Mouse (Mus musculus): ENCODE data around the gene Ldb1. TPM values are rescaled to one million over a fixed set of nuclear protein-coding genes. Genes with fewer than 3 reads are reported as not detected.

Gene Ldb1
- polyA plus RNA-seq, 1 experiment from 2014 or later, result 73.9 TPM

DNA sequence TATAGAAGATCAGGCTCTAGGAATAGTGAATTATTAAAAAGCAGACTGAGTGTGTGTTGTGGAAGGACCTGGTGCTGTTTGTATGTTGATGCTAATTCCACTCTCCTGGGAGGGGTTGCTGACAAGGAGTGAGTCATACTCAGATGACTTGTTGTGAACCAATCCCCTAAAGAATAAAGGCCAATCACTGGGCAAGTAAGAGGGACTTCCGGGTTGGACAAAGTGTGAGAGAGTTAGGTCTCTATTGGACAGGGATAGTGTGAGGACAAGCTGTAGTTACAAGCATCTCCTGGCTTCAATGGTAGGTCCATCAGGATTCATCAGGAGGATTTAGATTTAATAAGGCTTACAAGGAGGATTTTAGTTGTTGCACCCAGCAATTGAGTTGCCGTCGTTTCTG lies 56.8 kb downstream of the Ldb1 start:
- no peak overlapping the region for H3K4me2 ChIP-seq
- no peak overlapping the region for H3K4me3 ChIP-seq (replicated peaks)
- H3K9ac ChIP-seq, result no peak overlapping the region
- H3K9me3 ChIP-seq, result no peaks in the 10 kb centered on the region
- H3K27ac ChIP-seq, result no peak overlapping the region
- H3K36me3 ChIP-seq, result no peaks in the 10 kb centered on the region
- 98% methylated on average over 3 of the region's 3 CpGs for WGBS
- H3K27me3 ChIP-seq (replicated peaks), result no peaks in the 10 kb centered on the region
- ATAC-seq (ENCODE audit: insufficient read depth, low FRiP score, low read depth), result no peak
- H3K4me1 ChIP-seq, result no peaks in the 10 kb centered on the region

- H3K9ac ChIP-seq, result no peak overlapping the region
- H3K9me3 ChIP-seq, result no peaks in the 10 kb centered on the region
- H3K27me3 ChIP-seq (replicated peaks), result no peaks in the 10 kb centered on the region
- no peak overlapping the region for H3K4me2 ChIP-seq
- no peak for ATAC-seq (ENCODE audit: insufficient read depth, low FRiP score, low read depth)
- no peak overlapping the region for H3K4me3 ChIP-seq (replicated peaks)
- no peak overlapping the region for H3K27ac ChIP-seq
- no peaks in the 10 kb centered on the region for H3K36me3 ChIP-seq
- H3K4me1 ChIP-seq, result no peaks in the 10 kb centered on the region
Measured at GRCm38 (mm10) chr19:45984379-45984778, 60.6 kb downstream of the Ldb1 start.

Other genes with a start within 250 kb of the Ldb1 start
- 1.6 and 2.8 TPM in 2 replicates for gene Kcnip2, start 229.2 kb downstream of the Ldb1 start, polyA plus RNA-seq (2015; fragmentation: Nextera tagmentation; extraction: Ambion mirVana)
- 13.1 and 17.3 TPM in 2 replicates for gene Armh3, start 46.7 kb downstream of the Ldb1 start, polyA plus RNA-seq (2015; fragmentation: Nextera tagmentation; extraction: Ambion mirVana)
- 8.1 TPM in 2 replicates for gene Hps6, start 41.7 kb downstream of the Ldb1 start, polyA plus RNA-seq (2015; fragmentation: Nextera tagmentation; extraction: Ambion mirVana)
- gene Pprc1, start 328 bp downstream of the Ldb1 start, polyA plus RNA-seq (2015; fragmentation: Nextera tagmentation; extraction: Ambion mirVana), result 32.7 and 37.5 TPM in 2 replicates
- 79.3 and 89.8 TPM in 2 replicates for gene Nolc1, start 30.6 kb upstream of the Ldb1 start, polyA plus RNA-seq (2015; fragmentation: Nextera tagmentation; extraction: Ambion mirVana)
- not detected in 2 replicates for gene Elovl3, start 86.7 kb upstream of the Ldb1 start, polyA plus RNA-seq (2015; fragmentation: Nextera tagmentation; extraction: Ambion mirVana)
- 0.15 TPM in 1 of 2 replicates, not detected in the other for gene Pitx3, start 103.1 kb upstream of the Ldb1 start, polyA plus RNA-seq (2015; fragmentation: Nextera tagmentation; extraction: Ambion mirVana)
- 59.3 and 63.1 TPM in 2 replicates for gene Gbf1, start 107.3 kb upstream of the Ldb1 start, polyA plus RNA-seq (2015; fragmentation: Nextera tagmentation; extraction: Ambion mirVana)